Mouse (Mus musculus): ENCODE results near the gene Tmem182. TPM values are rescaled to one million over a fixed set of nuclear protein-coding genes. Genes with fewer than 3 reads are reported as not detected.

Tmem182 gene
- polyA plus RNA-seq, 1 experiment from 2014 or later: 17.2 TPM

- H3K27me3 ChIP-seq (replicated peaks; ENCODE audit: control insufficient read depth, insufficient read depth, low read length): no peaks in the 10 kb centered on the region
- H3K4me1 ChIP-seq (ENCODE audit: control insufficient read depth, insufficient read depth, low read length): no peaks in the 10 kb centered on the region
- H3K36me3 ChIP-seq (ENCODE audit: control insufficient read depth, insufficient read depth, low read length): no peaks in the 10 kb centered on the region
- WGBS: 67% methylated on average over 4 of the region's 4 CpGs
- H3K9me3 ChIP-seq (ENCODE audit: control insufficient read depth, low read length): no peaks in the 10 kb centered on the region
- H3K27ac ChIP-seq (replicated peaks; ENCODE audit: low read depth, low read length): no peak overlapping the region
- H3K4me3 ChIP-seq (ENCODE audit: low read depth, low read length): no peak overlapping the region
- no peak overlapping the region for H3K9ac ChIP-seq (ENCODE audit: low read depth, low read length)
- no peak overlapping the region for H3K4me2 ChIP-seq (ENCODE audit: low read depth, low read length)
- DNase-seq (ENCODE audit: low spot score): no peak
- peak; percentile 26; the same call in 1 of the 2 replicates for ATAC-seq (ENCODE audit: low read depth)
Measured at GRCm38 (mm10) chr1:40856846-40857636, 51.6 kb downstream of the Tmem182 start.

- H3K9me3 ChIP-seq (ENCODE audit: control insufficient read depth, low read length): no peaks in the 10 kb centered on the region
- no peaks in the 10 kb centered on the region for H3K4me1 ChIP-seq (ENCODE audit: control insufficient read depth, insufficient read depth, low read length)
- no peak overlapping the region for H3K9ac ChIP-seq (ENCODE audit: low read depth, low read length)
- H3K4me3 ChIP-seq (ENCODE audit: low read depth, low read length): no peak overlapping the region
- H3K27me3 ChIP-seq (replicated peaks; ENCODE audit: control insufficient read depth, insufficient read depth, low read length): no peaks in the 10 kb centered on the region
- no peak overlapping the region for H3K27ac ChIP-seq (replicated peaks; ENCODE audit: low read depth, low read length)
- H3K4me2 ChIP-seq (ENCODE audit: low read depth, low read length): no peak overlapping the region
- no peak for ATAC-seq (ENCODE audit: low read depth)
- no peaks in the 10 kb centered on the region for H3K36me3 ChIP-seq (ENCODE audit: control insufficient read depth, insufficient read depth, low read length)
- WGBS: 74% methylated on average over 6 of the region's 6 CpGs
- DNase-seq (ENCODE audit: low spot score): no peak
Measured at GRCm38 (mm10) chr1:40865043-40865442, 59.6 kb downstream of the Tmem182 start.

GRCm38 (mm10) chr1:40867106-40867505 lies 61.7 kb downstream of the Tmem182 start:
- no peak for DNase-seq (ENCODE audit: low spot score)
- WGBS: 84% methylated on average over 3 of the region's 3 CpGs
- H3K27ac ChIP-seq (replicated peaks; ENCODE audit: low read depth, low read length): no peak overlapping the region
- H3K36me3 ChIP-seq (ENCODE audit: control insufficient read depth, insufficient read depth, low read length): no peaks in the 10 kb centered on the region
- no peak overlapping the region for H3K4me3 ChIP-seq (ENCODE audit: low read depth, low read length)
- no peak overlapping the region for H3K4me2 ChIP-seq (ENCODE audit: low read depth, low read length)
- no peaks in the 10 kb centered on the region for H3K27me3 ChIP-seq (replicated peaks; ENCODE audit: control insufficient read depth, insufficient read depth, low read length)
- no peaks in the 10 kb centered on the region for H3K9me3 ChIP-seq (ENCODE audit: control insufficient read depth, low read length)
- H3K4me1 ChIP-seq (ENCODE audit: control insufficient read depth, insufficient read depth, low read length): no peaks in the 10 kb centered on the region
- no peak overlapping the region for H3K9ac ChIP-seq (ENCODE audit: low read depth, low read length)
- ATAC-seq (ENCODE audit: low read depth): no peak

GRCm38 (mm10) chr1:40867651-40868050 lies 62.2 kb downstream of the Tmem182 start:
- H3K27me3 ChIP-seq (replicated peaks; ENCODE audit: control insufficient read depth, insufficient read depth, low read length): no peaks in the 10 kb centered on the region
- no peaks in the 10 kb centered on the region for H3K4me1 ChIP-seq (ENCODE audit: control insufficient read depth, insufficient read depth, low read length)
- no peak overlapping the region for H3K4me3 ChIP-seq (ENCODE audit: low read depth, low read length)
- no peaks in the 10 kb centered on the region for H3K36me3 ChIP-seq (ENCODE audit: control insufficient read depth, insufficient read depth, low read length)
- H3K9me3 ChIP-seq (ENCODE audit: control insufficient read depth, low read length): no peaks in the 10 kb centered on the region
- H3K9ac ChIP-seq (ENCODE audit: low read depth, low read length): no peak overlapping the region
- WGBS: 76% methylated on average over 2 of the region's 2 CpGs
- H3K27ac ChIP-seq (replicated peaks; ENCODE audit: low read depth, low read length): no peak overlapping the region
- ATAC-seq (ENCODE audit: low read depth): no peak
- DNase-seq (ENCODE audit: low spot score): no peak
- H3K4me2 ChIP-seq (ENCODE audit: low read depth, low read length): no peak overlapping the region

DNA sequence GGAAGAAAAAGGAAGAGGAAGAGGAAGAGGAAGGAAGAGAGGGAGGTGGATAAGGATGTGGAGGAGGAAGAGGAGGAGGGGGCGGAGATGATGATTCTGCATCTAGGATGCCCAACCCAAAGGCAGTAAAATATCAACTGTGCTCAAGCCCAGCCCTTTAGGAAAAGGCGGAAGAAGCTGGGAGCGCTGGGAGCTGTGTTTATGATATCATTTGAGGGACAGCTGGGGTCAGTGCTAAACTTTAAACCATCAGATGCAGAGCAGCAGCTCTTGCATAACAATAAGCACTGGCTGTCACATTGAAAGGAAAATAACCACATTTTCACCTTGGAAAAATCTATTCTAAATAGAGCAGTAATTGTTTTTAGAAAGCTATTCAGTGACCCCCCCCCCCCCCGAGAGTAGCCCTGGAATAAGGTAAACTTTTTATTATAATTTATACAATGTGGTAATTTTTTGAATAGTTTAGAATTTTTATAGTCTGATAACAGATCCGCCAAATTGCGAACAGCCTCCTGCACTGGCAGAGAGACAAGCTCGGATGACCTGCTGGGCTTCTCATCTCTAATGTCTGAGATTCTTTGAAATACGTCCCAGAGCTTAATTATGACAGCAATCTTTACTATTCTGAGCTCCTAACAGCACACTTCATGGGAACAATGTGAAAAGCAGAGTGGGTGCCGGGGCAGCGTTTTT lies 68.5 kb downstream of the Tmem182 start:
- no peak for DNase-seq (ENCODE audit: low spot score)
- no peak overlapping the region for H3K4me3 ChIP-seq (ENCODE audit: low read depth, low read length)

GRCm38 (mm10) chr1:40874456-40875375 lies 69.3 kb downstream of the Tmem182 start:
- peaks cover 3% of the 10 kb centered on the region; the same call in 1 of the 2 replicates for H3K4me1 ChIP-seq (ENCODE audit: control insufficient read depth, insufficient read depth, low read length)
- 0 out of 2 replicates have a peak overlapping the region, but pooled peaks have one; percentile 22 for H3K9ac ChIP-seq (ENCODE audit: low read depth, low read length)
- WGBS: 74% methylated on average over 26 of the region's 26 CpGs
- peak; percentile 51 for DNase-seq (ENCODE audit: low spot score)
- ATAC-seq (ENCODE audit: low read depth): no peak
- H3K36me3 ChIP-seq (ENCODE audit: control insufficient read depth, insufficient read depth, low read length): no peaks in the 10 kb centered on the region
- no peaks in the 10 kb centered on the region for H3K27me3 ChIP-seq (replicated peaks; ENCODE audit: control insufficient read depth, insufficient read depth, low read length)
- no peak overlapping the region for H3K27ac ChIP-seq (replicated peaks; ENCODE audit: low read depth, low read length)
- H3K9me3 ChIP-seq (ENCODE audit: control insufficient read depth, low read length): no peaks in the 10 kb centered on the region
- H3K4me3 ChIP-seq (ENCODE audit: low read depth, low read length): no peak overlapping the region
- peak overlapping the region; percentile 37 for H3K4me2 ChIP-seq (ENCODE audit: low read depth, low read length)

More for the DNA sequence above, 68.5 kb downstream of the Tmem182 start:
- H3K27me3 ChIP-seq (replicated peaks; ENCODE audit: control insufficient read depth, insufficient read depth, low read length): no peaks in the 10 kb centered on the region
- H3K4me2 ChIP-seq (ENCODE audit: low read depth, low read length): peak overlapping the region; percentile 37
- H3K9ac ChIP-seq (ENCODE audit: low read depth, low read length): 0 out of 2 replicates have a peak overlapping the region, but pooled peaks have one; percentile 22
- peaks cover 3% of the 10 kb centered on the region; the same call in 1 of the 2 replicates for H3K4me1 ChIP-seq (ENCODE audit: control insufficient read depth, insufficient read depth, low read length)
- H3K36me3 ChIP-seq (ENCODE audit: control insufficient read depth, insufficient read depth, low read length): no peaks in the 10 kb centered on the region
- 0 out of 2 replicates have a peak, but pooled peaks have one; percentile 47 for ATAC-seq (ENCODE audit: low read depth)
- no peaks in the 10 kb centered on the region for H3K9me3 ChIP-seq (ENCODE audit: control insufficient read depth, low read length)
- H3K27ac ChIP-seq (replicated peaks; ENCODE audit: low read depth, low read length): no peak overlapping the region
- WGBS: 50% methylated on average over 10 of the region's 10 CpGs

- Histone ChIP-seq H3K27me3 (replicated peaks; ENCODE audit: control insufficient read depth, insufficient read depth, low read length) (no peaks in the 10 kb centered on the region), H3K36me3 (ENCODE audit: control insufficient read depth, insufficient read depth, low read length) (no peaks in the 10 kb centered on the region), H3K4me1 (ENCODE audit: control insufficient read depth, insufficient read depth, low read length) (peaks cover 3% of the 10 kb centered on the region; the same call in 1 of the 2 replicates), H3K4me2 (ENCODE audit: low read depth, low read length) (no peak overlapping the region), H3K4me3 (ENCODE audit: low read depth, low read length) (no peak overlapping the region), H3K27ac (replicated peaks; ENCODE audit: low read depth, low read length) (no peak overlapping the region), H3K9ac (ENCODE audit: low read depth, low read length) (no peak overlapping the region), H3K9me3 (ENCODE audit: control insufficient read depth, low read length) (no peaks in the 10 kb centered on the region)
- 10% methylated on average over 9 of the region's 9 CpGs for WGBS
- ATAC-seq (ENCODE audit: low read depth): no peak
- DNase-seq (ENCODE audit: low spot score): peak; percentile 57
Measured at GRCm38 (mm10) chr1:40879051-40879450, 73.7 kb downstream of the Tmem182 start.

DNA sequence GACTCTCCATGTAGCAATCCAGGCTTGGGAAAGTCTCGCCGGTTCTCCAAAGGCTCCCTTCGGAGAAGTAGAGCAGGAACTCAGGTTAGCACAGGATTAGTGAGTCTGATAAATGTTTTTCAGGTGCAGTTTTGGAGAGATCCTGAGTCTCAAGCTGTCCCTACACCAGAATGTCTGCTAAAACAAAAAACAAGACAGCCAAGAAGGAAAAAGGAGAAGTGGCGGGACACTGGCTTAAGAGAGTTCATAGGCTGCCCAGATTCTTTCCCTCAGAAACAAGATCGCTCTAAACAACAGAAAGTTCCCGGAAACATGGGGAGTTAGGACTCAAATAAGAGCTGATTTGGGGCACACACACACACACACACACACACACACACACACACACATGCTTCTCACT lies 74.1 kb downstream of the Tmem182 start:
- Histone ChIP-seq H3K36me3 (ENCODE audit: control insufficient read depth, insufficient read depth, low read length) (no peaks in the 10 kb centered on the region), H3K27me3 (replicated peaks; ENCODE audit: control insufficient read depth, insufficient read depth, low read length) (no peaks in the 10 kb centered on the region), H3K27ac (replicated peaks; ENCODE audit: low read depth, low read length) (no peak overlapping the region), H3K4me1 (ENCODE audit: control insufficient read depth, insufficient read depth, low read length) (no peaks in the 10 kb centered on the region), H3K4me2 (ENCODE audit: low read depth, low read length) (no peak overlapping the region), H3K4me3 (ENCODE audit: low read depth, low read length) (no peak overlapping the region), H3K9me3 (ENCODE audit: control insufficient read depth, low read length) (no peaks in the 10 kb centered on the region), H3K9ac (ENCODE audit: low read depth, low read length) (no peak overlapping the region)
- WGBS: 49% methylated on average over 6 of the region's 6 CpGs
- DNase-seq (ENCODE audit: low spot score) (no peak), ATAC-seq (ENCODE audit: low read depth) (no peak)
